Mouse (Mus musculus): ENCODE measurements at regions not wholly inside any gene's neighbourhood (a gene's known extent, or its start where the extent isn't known, plus 50 kb on each side); places are given as distances from the start of the nearest gene placed in this dataset.
A peak's percentile ranks its signal among the peaks of the same experiment; 100 is the strongest.

- DNase-seq (ENCODE audit: extremely low spot score in 1 of 2, low spot score in 1 of 2): no peak
Observed at GRCm38 (mm10) chr3:136611682-136612081, 58.2 kb upstream of the Ppp3ca start.

GRCm38 (mm10) chr3:136610556-136610924, 59.4 kb upstream of the Ppp3ca start:
- DNase-seq (ENCODE audit: extremely low spot score in 1 of 2, low spot score in 1 of 2): no peak

GRCm38 (mm10) chr3:136609855-136610555, 59.9 kb upstream of the Ppp3ca start:
- DNase-seq (ENCODE audit: extremely low spot score in 1 of 2, low spot score in 1 of 2): no peak

- DNase-seq (ENCODE audit: extremely low spot score in 1 of 2, low spot score in 1 of 2): no peak
Observed at GRCm38 (mm10) chr3:136601706-136602105, 68.2 kb upstream of the Ppp3ca start.

GRCm38 (mm10) chr3:136583937-136584336, 86.0 kb upstream of the Ppp3ca start:
- no peak for DNase-seq (ENCODE audit: extremely low spot score in 1 of 2, low spot score in 1 of 2)

- no peak for DNase-seq (ENCODE audit: extremely low spot score in 1 of 2, low spot score in 1 of 2)
Observed at GRCm38 (mm10) chr3:136578016-136578415, 91.9 kb upstream of the Ppp3ca start.

GRCm38 (mm10) chr3:136570517-136570916, 99.4 kb upstream of the Ppp3ca start:
- no peak for DNase-seq (ENCODE audit: extremely low spot score in 1 of 2, low spot score in 1 of 2)

GRCm38 (mm10) chr3:136556488-136556887, 113.4 kb upstream of the Ppp3ca start:
- DNase-seq (ENCODE audit: extremely low spot score in 1 of 2, low spot score in 1 of 2): no peak

- no peak for DNase-seq (ENCODE audit: extremely low spot score in 1 of 2, low spot score in 1 of 2)
Observed at GRCm38 (mm10) chr3:136549471-136549870, 120.5 kb upstream of the Ppp3ca start.

GRCm38 (mm10) chr3:136531604-136532003, 138.3 kb upstream of the Ppp3ca start:
- DNase-seq (ENCODE audit: extremely low spot score in 1 of 2, low spot score in 1 of 2): no peak

GRCm38 (mm10) chr3:136508575-136508974, 161.3 kb upstream of the Ppp3ca start:
- no peak for DNase-seq (ENCODE audit: extremely low spot score in 1 of 2, low spot score in 1 of 2)

GRCm38 (mm10) chr3:136507070-136507469, 162.9 kb upstream of the Ppp3ca start:
- DNase-seq (ENCODE audit: extremely low spot score in 1 of 2, low spot score in 1 of 2): no peak

GRCm38 (mm10) chr3:136494831-136495230, 169.0 kb upstream of the Bank1 start:
- no peak for DNase-seq (ENCODE audit: extremely low spot score in 1 of 2, low spot score in 1 of 2)

- no peak for DNase-seq (ENCODE audit: extremely low spot score in 1 of 2, low spot score in 1 of 2)
Observed at GRCm38 (mm10) chr3:136491683-136492082, 165.8 kb upstream of the Bank1 start.

GRCm38 (mm10) chr3:136471693-136472092, 145.8 kb upstream of the Bank1 start:
- DNase-seq (ENCODE audit: extremely low spot score in 1 of 2, low spot score in 1 of 2): no peak

GRCm38 (mm10) chr3:136462747-136463146, 136.9 kb upstream of the Bank1 start:
- DNase-seq (ENCODE audit: extremely low spot score in 1 of 2, low spot score in 1 of 2): no peak

- peak in 1 of 2 experiments; percentile 20 for DNase-seq (ENCODE audit: extremely low spot score in 1 of 2, low spot score in 1 of 2)
Observed at GRCm38 (mm10) chr3:136456471-136457117, 130.7 kb upstream of the Bank1 start.

- DNase-seq (ENCODE audit: extremely low spot score in 1 of 2, low spot score in 1 of 2): no peak
Observed at GRCm38 (mm10) chr3:136455651-136456470, 130.0 kb upstream of the Bank1 start.

GRCm38 (mm10) chr3:136454967-136455366, 129.1 kb upstream of the Bank1 start:
- no peak for DNase-seq (ENCODE audit: extremely low spot score in 1 of 2, low spot score in 1 of 2)

- DNase-seq (ENCODE audit: extremely low spot score in 1 of 2, low spot score in 1 of 2): no peak
Observed at GRCm38 (mm10) chr3:136450986-136451774, 125.3 kb upstream of the Bank1 start.
